Mouse (Mus musculus) hindbrain, embryonic 12.5 days (tissue): ENCODE results near the gene Rnf212. TPM values are rescaled to one million over a fixed set of nuclear protein-coding genes. Genes with fewer than 3 reads are reported as not detected.

Experiments used
- ATAC-seq: fragments of 200-750 bp; cut with Nextera tagmentation; 2 replicates; pipeline ENCODE4 v1.8.0; 2017; ENCODE audit warnings: moderate TSS enrichment; ENCODE audit not compliant: low FRiP score
- H3K27ac ChIP-seq: fragments of 300-500 bp; sonication (generic); 2 replicates; pipeline ENCODE4 v1.5.1; 2016; ENCODE audit warnings: mild to moderate bottlenecking
- H3K27me3 ChIP-seq: fragments of 300-500 bp; sonication (generic); 2 replicates; pipeline ENCODE4 v1.6.1; 2016; ENCODE audit warnings: mild to moderate bottlenecking
- H3K36me3 ChIP-seq: fragments of 300-500 bp; sonication (generic); 2 replicates; pipeline ENCODE4 v1.6.1; 2016; ENCODE audit warnings: mild to moderate bottlenecking
- H3K4me1 ChIP-seq: fragments of 300-500 bp; sonication (generic); 2 replicates; pipeline ENCODE4 v1.6.1; 2016
- H3K4me2 ChIP-seq: fragments of 300-500 bp; sonication (generic); replicated peaks from 2 replicates; pipeline ENCODE4 v1.6.1; 2016; ENCODE audit warnings: mild to moderate bottlenecking
- H3K4me3 ChIP-seq: fragments of 300-500 bp; sonication (generic); 2 replicates; pipeline ENCODE4 v1.5.1; 2016; ENCODE audit warnings: mild to moderate bottlenecking
- H3K9ac ChIP-seq: fragments of 300-500 bp; sonication (generic); 2 replicates; pipeline ENCODE4 v1.6.1; 2016; ENCODE audit warnings: mild to moderate bottlenecking, moderate library complexity
- H3K9me3 ChIP-seq: fragments of 300-500 bp; sonication (generic); replicated peaks from 2 replicates; pipeline ENCODE4 v1.6.1; 2016; ENCODE audit warnings: mild to moderate bottlenecking
- WGBS: fragments of 180-500 bp; shearing (Covaris S2); methylation state at CpG from one replicate; pipeline ENCODE4 v1.1.7; 2016; 5-methylcytosine and 5-hydroxymethylcytosine counted together
- polyA plus RNA-seq: library from polyadenylated mRNA; unstranded; fragments of >200 nt; fragmentation: Nextera tagmentation; extraction: Ambion mirVana; gene quantifications from 2 replicates; pipeline ENCODE4 v1.2.1, GENCODE M21; 2016

Rnf212 gene
- polyA plus RNA-seq, 1 experiment from 2014 or later, result 0.65 TPM

DNA sequence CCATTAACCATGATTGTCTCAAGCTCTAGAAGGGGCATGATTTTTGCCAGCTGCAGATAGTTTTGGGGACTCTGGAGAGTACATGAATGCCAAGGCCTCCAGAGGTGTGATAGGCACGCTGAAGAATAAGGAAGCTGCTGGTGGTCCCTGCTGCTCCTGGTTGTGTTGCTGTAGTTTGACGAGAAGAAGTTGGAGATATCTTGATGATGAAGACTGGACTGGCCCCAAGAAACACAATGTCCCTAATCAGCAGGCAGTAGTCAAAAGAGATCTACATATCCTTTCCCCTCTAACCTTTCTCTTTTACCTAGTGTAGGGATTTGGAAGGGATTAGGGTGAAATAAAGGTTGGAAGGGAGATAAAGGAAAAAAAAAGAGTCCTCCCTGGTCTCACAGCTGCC, 32.2 kb downstream of the Rnf212 start:
- H3K4me2 ChIP-seq, result no peak overlapping the region
- no peak for ATAC-seq
- H3K36me3 ChIP-seq, result no peaks in the 10 kb centered on the region
- WGBS, result 68% methylated on average over 2 of the region's 2 CpGs
- no peak overlapping the region for H3K4me3 ChIP-seq
- no peak overlapping the region for H3K27ac ChIP-seq
- H3K9me3 ChIP-seq, result no peaks in the 10 kb centered on the region
- H3K4me1 ChIP-seq, result no peaks in the 10 kb centered on the region
- H3K9ac ChIP-seq, result no peak overlapping the region
- H3K27me3 ChIP-seq, result no peaks in the 10 kb centered on the region

GRCm38 (mm10) chr5:108741844-108742243, 32.9 kb downstream of the Rnf212 start:
- no peak overlapping the region for H3K9ac ChIP-seq

GRCm38 (mm10) chr5:108727425-108727824, 47.4 kb downstream of the Rnf212 start:
- Histone ChIP-seq H3K27me3 (no peaks in the 10 kb centered on the region), H3K4me1 (peaks cover 2% of the 10 kb centered on the region; the same call in 1 of the 2 replicates), H3K4me3 (no peak overlapping the region), H3K36me3 (no peaks in the 10 kb centered on the region), H3K9ac (no peak overlapping the region), H3K27ac (no peak overlapping the region), H3K4me2 (no peak overlapping the region), H3K9me3 (no peaks in the 10 kb centered on the region)
- WGBS, result 93% methylated on average over 1 of the region's 1 CpGs
- no peak for ATAC-seq

More at GRCm38 (mm10) chr5:108741844-108742243, 32.9 kb downstream of the Rnf212 start:
- ATAC-seq, result no peak
- Histone ChIP-seq H3K27me3 (no peaks in the 10 kb centered on the region), H3K4me3 (no peak overlapping the region), H3K4me1 (no peaks in the 10 kb centered on the region), H3K27ac (no peak overlapping the region), H3K36me3 (no peaks in the 10 kb centered on the region), H3K9me3 (no peaks in the 10 kb centered on the region), H3K4me2 (no peak overlapping the region)
- 85% methylated on average over 2 of the region's 2 CpGs for WGBS

DNA sequence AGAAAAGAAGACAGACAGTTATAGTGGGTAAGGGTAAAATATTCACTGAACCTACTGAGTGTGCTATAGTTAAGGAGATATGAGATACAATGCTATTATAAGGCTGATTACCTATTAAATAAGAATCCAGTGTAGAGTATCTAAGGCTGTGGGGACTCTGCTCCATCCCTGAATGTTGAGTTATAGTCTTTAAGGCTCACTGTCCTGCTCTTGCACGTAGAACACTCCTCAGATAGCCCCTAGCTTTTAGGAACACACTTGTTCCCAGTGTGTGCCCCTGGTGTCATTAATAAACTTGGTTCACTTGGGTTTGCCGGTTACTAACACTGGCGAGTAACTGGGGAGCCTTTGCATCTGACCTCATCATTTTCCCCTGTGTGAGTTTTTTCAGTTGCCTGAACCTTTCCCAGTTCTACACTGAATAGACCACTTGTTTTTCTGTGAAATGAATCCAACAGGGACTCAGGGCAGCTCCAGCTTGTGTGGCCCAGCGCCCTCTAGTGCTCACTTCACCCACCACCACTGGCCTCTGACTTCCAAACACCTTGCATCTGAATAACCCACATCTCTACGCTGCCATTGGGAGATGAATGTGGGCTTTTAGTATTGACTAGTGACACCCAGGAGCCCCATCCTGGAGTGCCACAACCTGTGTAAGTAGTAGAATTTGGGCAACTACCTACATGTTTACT, 48.1 kb downstream of the Rnf212 start:
- Histone ChIP-seq H3K9ac (no peak overlapping the region), H3K9me3 (no peaks in the 10 kb centered on the region), H3K27ac (peak overlapping the region; percentile 30; the same call in 1 of the 2 replicates), H3K36me3 (no peaks in the 10 kb centered on the region), H3K4me2 (no peak overlapping the region), H3K4me3 (no peak overlapping the region), H3K4me1 (peaks cover 2% of the 10 kb centered on the region; the same call in 1 of the 2 replicates), H3K27me3 (no peaks in the 10 kb centered on the region)
- 18% methylated on average over 5 of the region's 5 CpGs for WGBS
- peak; percentile 80 for ATAC-seq

DNA sequence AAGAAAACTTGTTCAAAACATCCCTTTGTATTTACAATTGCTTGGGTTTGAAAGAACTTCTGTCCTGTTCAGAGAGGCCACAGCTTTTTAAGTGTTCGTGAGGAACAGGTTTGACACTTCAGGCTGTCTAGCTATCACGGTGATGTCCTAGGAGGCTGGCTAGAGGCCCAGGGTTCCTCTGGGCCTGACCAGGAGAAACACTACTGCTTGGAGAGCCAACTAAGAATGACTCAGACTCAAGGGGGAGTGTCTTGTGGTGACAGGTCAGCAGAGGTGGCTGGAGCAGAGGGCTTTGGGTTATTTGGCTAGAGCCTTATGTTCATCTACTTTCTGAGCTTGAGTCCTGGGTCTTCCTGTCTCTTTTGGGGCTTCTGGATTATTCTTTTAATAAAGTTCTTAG, 50.8 kb downstream of the Rnf212 start:
- no peak overlapping the region for H3K9ac ChIP-seq
- H3K27me3 ChIP-seq, result no peaks in the 10 kb centered on the region
- no peak overlapping the region for H3K4me2 ChIP-seq
- no peak for ATAC-seq
- WGBS, result 68% methylated on average over 2 of the region's 2 CpGs
- H3K9me3 ChIP-seq, result no peaks in the 10 kb centered on the region
- no peak overlapping the region for H3K27ac ChIP-seq
- no peak overlapping the region for H3K4me3 ChIP-seq
- peaks cover 2% of the 10 kb centered on the region; the same call in 1 of the 2 replicates for H3K4me1 ChIP-seq
- no peaks in the 10 kb centered on the region for H3K36me3 ChIP-seq

GRCm38 (mm10) chr5:108719761-108720160, 55.0 kb downstream of the Rnf212 start:
- H3K9me3 ChIP-seq, result no peaks in the 10 kb centered on the region
- 72% methylated on average over 7 of the region's 7 CpGs for WGBS
- no peak overlapping the region for H3K27ac ChIP-seq
- no peak overlapping the region for H3K4me3 ChIP-seq
- H3K4me2 ChIP-seq, result no peak overlapping the region
- peaks cover 9% of the 10 kb centered on the region for H3K4me1 ChIP-seq
- H3K27me3 ChIP-seq, result no peaks in the 10 kb centered on the region
- ATAC-seq, result no peak
- H3K36me3 ChIP-seq, result no peaks in the 10 kb centered on the region
- H3K9ac ChIP-seq, result no peak overlapping the region

- no peak for ATAC-seq
- Histone ChIP-seq H3K36me3 (no peaks in the 10 kb centered on the region), H3K27me3 (no peaks in the 10 kb centered on the region), H3K4me1 (peaks cover 9% of the 10 kb centered on the region), H3K9me3 (no peaks in the 10 kb centered on the region), H3K4me3 (no peak overlapping the region), H3K4me2 (no peak overlapping the region), H3K27ac (0 out of 2 replicates have a peak overlapping the region, but pooled peaks have one; percentile 23), H3K9ac (no peak overlapping the region)
- 36% methylated on average over 4 of the region's 4 CpGs for WGBS
These were observed 56.7 kb downstream of the Rnf212 start for GRCm38 (mm10) chr5:108718051-108718450.

- Histone ChIP-seq H3K4me2 (no peak overlapping the region), H3K36me3 (no peaks in the 10 kb centered on the region), H3K9me3 (no peaks in the 10 kb centered on the region), H3K27ac (no peak overlapping the region), H3K9ac (no peak overlapping the region), H3K4me1 (peaks cover 9% of the 10 kb centered on the region), H3K4me3 (no peak overlapping the region), H3K27me3 (no peaks in the 10 kb centered on the region)
- 78% methylated on average over 1 of the region's 1 CpGs for WGBS
- no peak for ATAC-seq
These were observed 58.8 kb downstream of the Rnf212 start for GRCm38 (mm10) chr5:108715974-108716373.

- H3K9me3 ChIP-seq, result no peaks in the 10 kb centered on the region
These were observed 60.6 kb downstream of the Rnf212 start for GRCm38 (mm10) chr5:108714149-108714548.

GRCm38 (mm10) chr5:108713691-108714090, 61.1 kb downstream of the Rnf212 start:
- ATAC-seq, result no peak
- no peak overlapping the region for H3K27ac ChIP-seq
- H3K9ac ChIP-seq, result no peak overlapping the region
- H3K36me3 ChIP-seq, result no peaks in the 10 kb centered on the region
- no peak overlapping the region for H3K4me3 ChIP-seq
- H3K4me1 ChIP-seq, result peaks cover 9% of the 10 kb centered on the region
- H3K9me3 ChIP-seq, result no peaks in the 10 kb centered on the region
- no peak overlapping the region for H3K4me2 ChIP-seq
- H3K27me3 ChIP-seq, result no peaks in the 10 kb centered on the region

More at GRCm38 (mm10) chr5:108714149-108714548, 60.6 kb downstream of the Rnf212 start:
- no peaks in the 10 kb centered on the region for H3K36me3 ChIP-seq
- H3K4me3 ChIP-seq, result no peak overlapping the region
- H3K9ac ChIP-seq, result no peak overlapping the region
- no peak for ATAC-seq
- no peaks in the 10 kb centered on the region for H3K27me3 ChIP-seq
- no peak overlapping the region for H3K4me2 ChIP-seq
- peaks cover 9% of the 10 kb centered on the region for H3K4me1 ChIP-seq
- no peak overlapping the region for H3K27ac ChIP-seq
- WGBS, result 67% methylated on average over 6 of the region's 6 CpGs

- Histone ChIP-seq H3K27ac (no peak overlapping the region), H3K9ac (no peak overlapping the region), H3K4me3 (no peak overlapping the region), H3K27me3 (no peaks in the 10 kb centered on the region), H3K36me3 (0 out of 2 replicates have a peak, but pooled peaks cover 2% of the 10 kb centered on the region), H3K4me2 (no peak overlapping the region), H3K9me3 (no peaks in the 10 kb centered on the region), H3K4me1 (peaks cover 6% of the 10 kb centered on the region)
- 88% methylated on average over 2 of the region's 2 CpGs for WGBS
- ATAC-seq, result no peak
These were observed 61.7 kb downstream of the Rnf212 start for GRCm38 (mm10) chr5:108713096-108713495.

GRCm38 (mm10) chr5:108711968-108712367, 62.8 kb downstream of the Rnf212 start:
- no peak overlapping the region for H3K27ac ChIP-seq
- H3K9me3 ChIP-seq, result no peaks in the 10 kb centered on the region
- H3K4me3 ChIP-seq, result no peak overlapping the region
- peaks cover 5% of the 10 kb centered on the region; the same call in 1 of the 2 replicates for H3K36me3 ChIP-seq
- no peak overlapping the region for H3K4me2 ChIP-seq
- no peak overlapping the region for H3K9ac ChIP-seq
- 83% methylated on average over 6 of the region's 6 CpGs for WGBS
- H3K4me1 ChIP-seq, result no peaks in the 10 kb centered on the region
- no peak for ATAC-seq
- no peaks in the 10 kb centered on the region for H3K27me3 ChIP-seq
